Mouse (Mus musculus) urinary bladder, adult 18-20 months (tissue): ENCODE data around the gene Gpr152.
A peak's percentile ranks its signal among the peaks of the same experiment; 100 is the strongest.

Source experiments
- DNase-seq, 2 experiments: peaks; one replicate each; pipeline ENCODE4 v3.0.0; 2022; ENCODE audit warnings: low spot score in 2 of 2, mixed read lengths in 2 of 2

Gpr152 gene

DNA sequence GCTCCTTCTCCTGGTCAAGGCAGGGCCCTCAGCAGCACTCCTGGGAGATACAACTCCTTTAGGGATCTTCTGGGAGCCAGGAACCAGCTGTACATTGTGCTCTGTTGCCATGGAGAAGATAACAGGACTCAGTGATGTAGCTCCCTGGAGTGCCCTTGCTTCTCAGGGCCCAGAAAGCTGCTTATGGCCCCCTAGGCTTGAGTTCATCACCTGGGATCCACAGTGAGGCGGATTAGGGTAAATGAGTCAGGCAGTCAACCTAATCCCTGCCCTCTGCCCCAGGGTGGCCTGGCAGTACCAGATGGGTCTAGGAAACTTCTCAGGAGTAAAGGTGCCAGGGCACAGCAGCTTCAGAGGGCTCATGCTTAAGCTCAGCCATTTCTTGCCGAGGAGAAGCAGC is at the start of gene Gpr152:
Gene Gpr152, plus strand, starts transcription at position 342 of the 400 bp plus-strand sequence.
- no peak for DNase-seq

DNA sequence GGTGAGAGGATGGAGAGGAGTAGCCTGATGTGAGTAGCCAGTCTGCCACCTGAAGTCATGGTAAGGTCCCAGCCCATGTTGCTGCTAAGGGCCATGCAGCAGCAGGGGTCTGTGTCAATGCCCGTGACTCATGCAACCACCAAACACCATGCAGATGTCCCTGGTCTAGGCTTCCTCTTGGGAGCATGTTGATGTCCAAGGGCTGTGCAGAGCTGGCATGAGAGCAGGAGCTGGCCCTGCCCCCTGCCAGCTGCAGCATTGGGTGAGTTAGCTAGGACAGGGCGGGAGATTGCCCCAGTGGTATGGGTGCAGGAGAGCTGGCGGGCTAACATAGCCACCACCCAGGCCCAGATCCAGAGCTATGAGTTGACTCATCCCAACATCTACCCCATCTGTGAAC is 49.1 kb upstream of the Gpr152 start:
- no peak for DNase-seq

GRCm38 (mm10) chr19:4091383-4091782 is 48.2 kb upstream of the Gpr152 start:
- no peak for DNase-seq

GRCm38 (mm10) chr19:4092750-4093149 is 46.8 kb upstream of the Gpr152 start:
- no peak for DNase-seq

DNA sequence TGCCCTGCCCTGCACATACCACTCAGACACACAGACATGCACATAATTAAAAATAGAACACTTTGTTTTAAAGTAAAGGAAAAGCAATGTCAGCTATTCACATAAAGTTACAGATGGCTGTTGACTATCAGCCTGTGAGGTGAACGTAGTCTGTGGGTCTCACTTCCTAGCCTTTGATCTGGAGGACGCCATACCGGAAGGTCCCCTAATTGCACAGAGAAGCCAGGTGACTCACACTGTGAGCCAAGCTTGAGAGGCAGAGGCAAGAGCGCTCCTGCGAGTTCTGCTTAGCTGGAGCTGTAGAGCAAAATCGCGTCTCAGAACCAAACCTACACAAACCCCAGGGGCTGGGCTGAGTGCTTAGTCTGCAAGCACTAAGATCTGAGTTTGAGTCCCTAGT is 45.8 kb upstream of the Gpr152 start:
- no peak for DNase-seq

DNA sequence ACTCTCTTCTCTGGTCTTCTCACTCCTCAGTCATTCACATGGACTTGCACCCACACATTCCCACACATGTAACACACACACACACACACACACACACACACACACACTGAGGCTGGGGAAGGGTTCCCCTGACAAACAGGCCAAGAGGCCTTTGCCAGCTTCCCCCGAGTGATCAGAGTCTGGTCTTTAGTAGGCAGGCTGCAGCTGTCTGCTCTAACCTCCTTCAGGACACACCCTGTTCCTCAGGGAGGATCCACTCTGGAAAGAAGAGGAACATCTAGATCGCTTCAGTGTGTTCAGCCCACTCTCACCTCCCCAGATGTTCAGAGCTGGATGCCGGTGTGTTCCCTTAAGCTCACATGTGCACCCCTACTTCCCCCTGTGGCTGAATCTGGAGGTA is 45.2 kb upstream of the Gpr152 start:
- DNase-seq = no peak

DNA sequence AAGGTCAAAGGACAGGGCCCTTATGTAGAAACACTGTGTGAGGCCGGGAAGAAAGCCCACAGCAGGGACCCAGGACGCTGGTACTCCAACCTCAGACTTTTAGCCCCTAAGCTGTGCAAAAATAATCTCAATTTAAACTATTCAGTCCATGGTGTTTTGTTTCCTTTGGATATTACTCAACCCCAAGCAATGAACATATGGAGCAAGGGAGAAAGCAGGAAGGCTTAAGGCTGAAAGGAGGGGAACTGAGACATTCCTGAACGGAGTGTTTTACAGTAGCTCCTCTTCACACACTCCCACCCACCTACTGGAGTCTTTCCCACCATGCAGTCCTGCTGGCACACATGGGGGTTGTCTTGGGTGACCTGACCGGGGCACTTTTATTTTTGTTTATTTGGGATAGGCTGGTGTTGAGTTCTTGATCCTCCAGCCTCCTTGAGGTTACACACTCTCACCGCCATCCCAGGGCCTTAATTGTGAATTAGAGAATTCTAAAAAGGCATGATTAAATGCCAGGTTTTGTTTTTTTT is 44.7 kb upstream of the Gpr152 start:
- DNase-seq = no peak

DNA sequence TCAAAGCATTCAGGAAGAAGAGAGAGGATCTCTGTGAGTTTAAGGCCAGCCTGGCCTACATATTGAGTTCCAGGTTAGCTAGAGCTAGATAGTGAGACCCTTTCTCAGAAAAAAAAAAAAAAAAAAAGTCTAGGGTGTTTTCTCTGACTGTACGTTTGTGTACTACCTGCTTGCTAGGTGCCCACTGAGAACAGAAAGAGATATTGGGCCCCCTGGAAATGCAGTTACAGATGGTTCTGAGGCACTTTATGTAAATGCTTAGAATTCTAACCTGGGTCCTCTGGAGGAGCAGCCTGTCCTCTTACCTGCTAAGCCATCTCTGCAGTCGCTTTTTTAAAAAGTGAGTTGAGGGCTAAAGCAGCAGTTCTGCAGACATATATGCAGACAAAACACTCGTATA is 43.8 kb upstream of the Gpr152 start:
- no peak for DNase-seq

DNA sequence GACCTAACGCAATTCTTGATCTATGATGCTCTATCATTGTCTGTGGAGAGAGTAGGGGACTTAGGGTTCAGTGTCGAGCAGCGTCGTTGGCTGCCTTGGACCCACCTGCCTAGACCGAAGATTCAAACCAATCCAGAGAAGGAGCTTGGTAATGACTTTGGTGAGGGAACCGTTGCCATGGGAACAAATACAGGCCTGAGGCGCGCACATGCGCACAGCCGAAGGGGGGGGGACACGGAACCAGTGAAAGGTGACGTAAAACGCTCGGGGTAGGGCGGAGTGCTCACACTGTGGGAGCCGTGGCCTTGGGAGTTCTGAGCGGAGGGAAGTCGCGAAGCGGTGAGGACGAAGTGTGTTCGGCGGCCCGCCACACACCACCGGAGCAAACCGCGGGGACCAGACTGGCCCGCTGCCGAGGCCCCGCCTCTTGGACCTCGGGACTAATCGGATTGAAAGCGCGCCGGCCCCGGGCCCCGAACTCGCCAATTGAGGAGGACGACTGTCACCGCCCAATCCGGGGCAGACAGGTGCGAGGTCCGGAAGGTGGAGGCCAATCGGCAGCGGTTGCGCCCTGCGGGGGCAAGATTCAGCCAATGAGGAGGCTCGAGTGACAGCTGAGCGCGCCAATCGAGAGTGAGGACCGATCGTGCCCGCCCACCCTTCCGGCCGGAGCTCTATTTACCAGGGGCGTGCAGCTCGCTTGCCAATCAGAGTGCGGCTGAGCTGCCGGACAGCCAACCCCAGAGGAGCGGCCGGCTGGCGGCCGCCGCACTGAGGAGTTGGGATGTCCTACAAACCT is 42.7 kb upstream of the Gpr152 start, which contains the start of gene Cdk2ap2:
Gene Cdk2ap2, plus strand, starts transcription at position 541 of the 799 bp plus-strand sequence.
- peak; percentile 100 for DNase-seq

GRCm38 (mm10) chr19:4097441-4097825 is 42.2 kb upstream of the Gpr152 start:
- DNase-seq = peak in 1 of 2 experiments; percentile 86

DNA sequence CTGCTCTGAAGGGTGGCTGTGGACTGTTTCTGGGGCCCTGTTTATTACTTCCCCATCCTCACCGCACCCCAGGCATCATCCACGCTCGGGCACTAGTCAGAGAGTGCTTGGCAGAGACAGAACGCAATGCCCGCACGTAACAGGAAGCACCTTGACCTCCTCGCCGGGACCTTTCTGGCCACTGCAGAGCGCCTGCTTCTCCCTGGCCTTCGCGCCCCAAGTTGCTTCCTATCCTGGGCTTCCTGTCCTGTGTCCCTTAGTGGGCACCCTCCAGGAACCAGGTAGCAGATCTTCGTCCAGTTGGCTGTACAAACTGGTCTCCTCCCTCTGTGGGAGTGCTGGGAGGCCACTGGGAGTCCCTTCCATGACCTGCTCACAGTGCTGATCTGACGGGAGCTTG is 41.2 kb upstream of the Gpr152 start:
- no peak for DNase-seq

GRCm38 (mm10) chr19:4099056-4099455 is 40.5 kb upstream of the Gpr152 start:
- peak; percentile 83 to 87 for DNase-seq

DNA sequence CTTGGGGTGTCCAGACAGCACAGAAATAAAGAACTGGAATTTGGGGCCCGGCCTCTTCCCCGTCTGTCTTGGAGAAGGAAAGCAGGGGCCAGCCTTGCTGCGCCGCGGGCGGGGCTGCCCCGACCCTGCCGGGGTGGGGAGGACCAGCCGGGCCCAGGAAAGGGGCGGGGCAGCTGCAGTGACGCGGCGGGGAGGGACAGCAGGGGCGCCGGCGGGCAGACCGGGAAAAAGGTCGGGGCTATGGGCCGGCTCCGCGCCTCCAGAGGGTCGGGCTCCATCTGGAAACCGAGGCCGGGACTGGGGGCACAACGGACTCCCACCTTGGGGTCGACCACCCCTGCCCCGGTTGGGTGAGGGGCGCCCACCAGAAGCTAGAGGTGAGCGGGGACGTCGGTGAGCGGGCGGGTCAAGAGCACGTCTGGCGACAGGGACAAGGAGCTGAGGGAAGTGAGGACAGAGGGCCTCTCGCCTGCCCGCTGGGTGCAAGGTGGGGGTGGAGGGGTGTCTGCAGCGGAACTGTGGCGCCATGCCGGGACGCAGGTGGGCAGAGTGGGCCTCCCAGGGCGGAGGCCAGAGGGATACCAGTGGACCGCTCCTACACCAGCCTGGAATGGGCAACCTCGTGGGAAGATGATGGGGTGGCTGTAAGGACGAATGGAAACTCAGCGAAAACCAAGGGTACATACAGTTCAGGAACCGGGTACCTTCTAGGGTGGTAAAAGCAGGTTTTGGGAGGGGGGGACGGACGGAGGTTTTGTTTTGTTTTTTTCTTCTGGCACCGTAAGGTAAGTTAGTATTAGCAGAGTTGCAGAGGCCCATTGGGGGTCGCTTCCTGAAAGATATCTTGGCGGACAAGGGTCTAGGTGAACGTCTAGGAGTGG is 39.5 kb upstream of the Gpr152 start, which contains the start of gene Pitpnm1:
Gene Pitpnm1, plus strand, starts transcription at position 162 of the 881 bp plus-strand sequence.
- peak; percentile 73 to 75 for DNase-seq

GRCm38 (mm10) chr19:4100718-4101261 is 38.8 kb upstream of the Gpr152 start:
- no peak for DNase-seq

GRCm38 (mm10) chr19:4101466-4101865 is 38.1 kb upstream of the Gpr152 start:
- DNase-seq = no peak

- no peak for DNase-seq
Measured at GRCm38 (mm10) chr19:4102049-4102448, 37.5 kb upstream of the Gpr152 start.

GRCm38 (mm10) chr19:4102626-4103025 is 37.0 kb upstream of the Gpr152 start:
- no peak for DNase-seq

DNA sequence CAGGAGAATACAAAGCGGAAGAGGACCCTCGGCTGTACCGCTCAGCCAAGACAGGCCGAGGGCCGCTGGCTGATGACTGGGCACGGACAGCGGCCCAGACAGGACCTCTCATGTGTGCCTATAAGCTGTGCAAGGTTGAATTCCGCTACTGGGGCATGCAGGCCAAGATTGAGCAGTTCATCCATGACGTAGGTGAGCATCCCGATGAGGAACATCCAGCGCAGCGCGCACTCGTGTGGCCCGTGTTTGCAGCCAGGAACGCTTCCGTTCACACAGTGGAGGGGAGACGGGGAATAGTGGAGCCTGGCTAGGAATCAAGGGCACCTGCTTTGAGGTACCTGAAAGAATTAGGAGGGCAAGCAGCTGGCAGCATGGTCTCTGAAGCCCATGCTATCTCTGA is 36.3 kb upstream of the Gpr152 start:
- no peak for DNase-seq

- DNase-seq = no peak
Measured at GRCm38 (mm10) chr19:4103792-4104191, 35.8 kb upstream of the Gpr152 start.

GRCm38 (mm10) chr19:4104675-4105194 is 34.9 kb upstream of the Gpr152 start:
- no peak for DNase-seq

DNA sequence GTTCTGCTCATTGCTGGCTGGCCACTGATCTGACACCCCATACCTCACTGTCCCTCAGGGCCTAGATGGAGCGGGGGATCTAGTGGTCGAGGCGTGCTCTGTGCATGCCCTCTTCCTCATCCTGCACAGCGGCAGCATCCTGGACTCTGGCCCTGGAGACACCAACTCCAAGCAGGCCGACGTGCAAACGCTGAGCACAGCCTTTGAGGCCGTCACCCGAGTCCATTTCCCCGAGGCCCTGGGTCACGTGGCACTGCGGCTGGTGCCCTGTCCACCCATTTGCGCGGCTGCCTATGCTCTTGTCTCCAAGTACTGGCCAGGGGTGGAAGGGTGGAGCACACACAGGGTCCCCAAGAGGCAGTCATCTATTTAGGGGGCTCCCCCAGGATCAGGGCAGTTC is 32.9 kb upstream of the Gpr152 start:
- DNase-seq = no peak

- DNase-seq = no peak
Measured at GRCm38 (mm10) chr19:4108535-4108934, 31.1 kb upstream of the Gpr152 start.
